Mouse (Mus musculus) heart, embryonic 16.5 days (tissue): ENCODE measurements around the gene Nos1. TPM values are rescaled to one million over a fixed set of nuclear protein-coding genes. Genes with fewer than 3 reads are reported as not detected.

Source experiments
- ATAC-seq: fragments of 200-750 bp; cut with Nextera tagmentation; replicated peaks from 2 replicates; pipeline ENCODE4 v1.8.0; 2017; ENCODE audit warnings: moderate number of reproducible peaks; ENCODE audit not compliant: insufficient read depth, low FRiP score; ENCODE audit errors: extremely low read depth
- H3K27ac ChIP-seq: fragments of 300-500 bp; sonication (generic); 2 replicates; pipeline ENCODE4 v1.5.1; 2014; ENCODE audit warnings: mild to moderate bottlenecking, low read length, control low read depth, moderate library complexity
- H3K27me3 ChIP-seq: fragments of 300-500 bp; sonication (generic); 2 replicates; pipeline ENCODE4 v1.6.1; 2014; ENCODE audit warnings: low read length, mixed read lengths; ENCODE audit not compliant: control insufficient read depth, insufficient read depth
- H3K36me3 ChIP-seq: fragments of 300-500 bp; sonication (generic); 2 replicates; pipeline ENCODE4 v1.6.1; 2014; ENCODE audit not compliant: control insufficient read depth, insufficient read depth
- H3K4me1 ChIP-seq: fragments of 300-500 bp; sonication (generic); 2 replicates; pipeline ENCODE4 v1.6.1; 2014; ENCODE audit warnings: low read length, mixed read lengths; ENCODE audit not compliant: control insufficient read depth, insufficient read depth
- H3K4me2 ChIP-seq: fragments of 300-500 bp; sonication (generic); 2 replicates; pipeline ENCODE4 v1.6.1; 2014; ENCODE audit warnings: low read depth, mild to moderate bottlenecking, control low read depth, low read length
- H3K4me3 ChIP-seq: fragments of 300-500 bp; sonication (generic); 2 replicates; pipeline ENCODE4 v1.5.1; 2014; ENCODE audit warnings: mild to moderate bottlenecking, control low read depth, low read length
- H3K9ac ChIP-seq: fragments of 300-500 bp; sonication (generic); 2 replicates; pipeline ENCODE4 v1.6.1; 2014; ENCODE audit warnings: low read length, control low read depth
- H3K9me3 ChIP-seq: fragments of 300-500 bp; sonication (generic); replicated peaks from 2 replicates; pipeline ENCODE4 v1.6.1; 2016; ENCODE audit warnings: low read length; ENCODE audit not compliant: control insufficient read depth
- WGBS: fragments of 180-500 bp; shearing (Covaris S2); extraction: QIAGEN DNeasy Blood & Tissue Kit; methylation state at CpG from one replicate; pipeline ENCODE4 v1.1.7; 2014; 5-methylcytosine and 5-hydroxymethylcytosine counted together
- polyA plus RNA-seq: library from polyadenylated mRNA; unstranded; fragments of >200 nt; fragmentation: Nextera tagmentation; extraction: Ambion mirVana; gene quantifications from 2 replicates; pipeline ENCODE4 v1.2.1, GENCODE M21; 2015

Gene Nos1
- polyA plus RNA-seq = 0.06 and 0.24 TPM in 2 replicates

DNA sequence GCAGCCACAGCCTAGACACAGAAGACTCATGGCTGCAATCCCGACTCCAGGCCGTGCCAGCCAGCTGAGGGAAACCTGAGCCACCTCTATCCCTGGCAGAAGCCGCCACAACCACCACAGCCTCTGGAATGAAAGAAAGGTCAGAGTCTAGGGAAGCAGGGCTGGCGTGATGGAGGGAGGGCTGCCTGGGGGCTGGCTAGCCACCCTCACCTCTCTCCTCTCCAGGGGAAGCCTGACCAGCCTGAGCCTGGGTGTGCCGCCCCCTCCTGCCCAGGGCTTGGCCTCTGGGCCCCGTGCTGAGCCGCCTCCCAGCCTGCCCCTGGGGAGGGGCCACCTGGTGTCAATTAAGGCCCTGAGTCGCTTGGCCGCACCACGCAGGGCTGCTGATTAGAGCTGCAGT lies at the start of gene Nos1:
Gene Nos1, plus strand, starts transcription at position 352 of the 400 bp plus-strand sequence.
- Histone ChIP-seq H3K4me3 (no peak within 1 kb of the TSS), H3K36me3 (no peaks in the 10 kb centered on the region), H3K4me2 (no peak within 1 kb of the TSS), H3K9me3 (no peaks in the 10 kb centered on the region; the same call in 1 of the 2 replicates), H3K27me3 (no peaks in the 10 kb centered on the region), H3K4me1 (no peaks in the 10 kb centered on the region), H3K9ac (no peak within 1 kb of the TSS), H3K27ac (no peak within 1 kb of the TSS)
- WGBS = 24% methylated on average over 10 of the region's 10 CpGs
- ATAC-seq = no peak

DNA sequence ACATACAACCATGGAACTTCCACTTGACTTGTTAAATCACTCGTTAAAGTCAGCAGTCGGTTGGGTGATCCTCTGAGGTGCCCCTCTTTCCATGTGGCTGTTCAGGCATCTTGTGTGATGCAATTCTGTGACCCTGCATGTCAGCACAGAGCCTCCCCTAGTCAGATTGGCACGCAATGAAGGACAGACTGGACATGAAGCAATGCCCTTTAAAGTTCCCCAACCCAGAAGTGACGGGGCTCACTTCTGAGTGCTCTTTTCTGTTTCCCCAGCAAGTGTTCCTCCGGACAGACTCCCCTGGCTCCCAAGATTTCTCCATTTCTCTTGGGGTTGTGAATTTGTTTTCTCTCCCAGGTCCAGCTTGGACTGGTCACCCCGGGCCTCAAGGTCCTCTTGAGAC lies 49.5 kb upstream of the Nos1 start:
- WGBS = 76% methylated on average over 6 of the region's 6 CpGs
- Histone ChIP-seq H3K9ac (no peak overlapping the region), H3K9me3 (no peaks in the 10 kb centered on the region), H3K4me2 (no peak overlapping the region), H3K36me3 (no peaks in the 10 kb centered on the region), H3K27me3 (no peaks in the 10 kb centered on the region), H3K27ac (no peak overlapping the region), H3K4me1 (no peaks in the 10 kb centered on the region), H3K4me3 (no peak overlapping the region)
- ATAC-seq = no peak

DNA sequence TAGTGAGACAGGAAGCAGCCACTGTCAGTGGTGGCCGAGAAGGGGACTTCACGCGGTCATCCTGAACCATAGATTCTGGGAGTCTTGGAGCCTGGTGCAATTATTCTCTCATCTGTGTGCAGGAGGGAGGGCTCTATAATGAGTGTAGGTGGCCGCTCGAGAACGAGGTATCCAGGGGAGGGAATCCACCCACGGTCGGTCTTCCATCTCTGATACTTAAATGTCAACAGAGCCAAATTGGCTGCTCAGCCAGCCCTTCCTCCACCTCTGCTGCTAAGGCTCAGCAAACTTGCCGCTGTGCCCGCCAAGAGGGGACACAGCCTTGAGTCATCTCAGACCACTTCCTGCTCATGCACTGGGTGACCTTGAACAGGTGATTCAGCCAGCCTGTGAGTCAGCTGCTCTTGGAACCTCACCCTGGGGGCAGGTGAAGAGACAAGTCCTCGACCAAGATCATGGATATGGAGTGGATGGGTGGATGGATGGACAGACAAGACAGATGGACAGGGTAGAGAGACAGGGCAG lies 36.1 kb upstream of the Nos1 start:
- no peak for ATAC-seq
- H3K27me3 ChIP-seq = no peaks in the 10 kb centered on the region
- WGBS = 51% methylated on average over 11 of the region's 11 CpGs

DNA sequence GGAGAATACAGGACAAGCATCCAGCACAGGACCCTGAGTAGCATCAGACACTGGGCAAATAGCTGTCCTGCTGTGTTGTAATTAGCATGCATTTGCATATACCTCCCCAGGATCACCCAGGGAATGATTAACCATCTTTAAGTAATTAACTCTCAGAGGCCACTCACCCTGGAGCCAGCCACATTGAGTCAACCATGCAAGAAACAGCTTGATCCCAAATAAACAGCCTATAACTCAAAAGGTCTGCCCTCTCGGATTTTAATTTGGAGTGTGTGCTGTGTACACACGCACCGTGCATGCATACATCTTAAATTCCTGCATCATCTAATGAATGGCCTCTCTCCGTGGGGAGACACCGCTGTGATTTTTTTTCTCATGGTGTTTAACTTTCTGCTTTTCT lies 31.5 kb upstream of the Nos1 start:
- ATAC-seq = no peak
- no peak overlapping the region for H3K9ac ChIP-seq
- H3K4me1 ChIP-seq = no peaks in the 10 kb centered on the region
- H3K27ac ChIP-seq = no peak overlapping the region
- no peaks in the 10 kb centered on the region for H3K27me3 ChIP-seq
- WGBS = 49% methylated on average over 5 of the region's 5 CpGs
- H3K4me3 ChIP-seq = no peak overlapping the region
- H3K4me2 ChIP-seq = no peak overlapping the region
- no peaks in the 10 kb centered on the region for H3K9me3 ChIP-seq
- H3K36me3 ChIP-seq = no peaks in the 10 kb centered on the region

More for the DNA sequence above, 36.1 kb upstream of the Nos1 start:
- H3K4me2 ChIP-seq = no peak overlapping the region
- no peaks in the 10 kb centered on the region for H3K36me3 ChIP-seq
- no peaks in the 10 kb centered on the region for H3K9me3 ChIP-seq
- no peak overlapping the region for H3K4me3 ChIP-seq
- no peak overlapping the region for H3K9ac ChIP-seq
- no peaks in the 10 kb centered on the region for H3K4me1 ChIP-seq
- H3K27ac ChIP-seq = no peak overlapping the region

DNA sequence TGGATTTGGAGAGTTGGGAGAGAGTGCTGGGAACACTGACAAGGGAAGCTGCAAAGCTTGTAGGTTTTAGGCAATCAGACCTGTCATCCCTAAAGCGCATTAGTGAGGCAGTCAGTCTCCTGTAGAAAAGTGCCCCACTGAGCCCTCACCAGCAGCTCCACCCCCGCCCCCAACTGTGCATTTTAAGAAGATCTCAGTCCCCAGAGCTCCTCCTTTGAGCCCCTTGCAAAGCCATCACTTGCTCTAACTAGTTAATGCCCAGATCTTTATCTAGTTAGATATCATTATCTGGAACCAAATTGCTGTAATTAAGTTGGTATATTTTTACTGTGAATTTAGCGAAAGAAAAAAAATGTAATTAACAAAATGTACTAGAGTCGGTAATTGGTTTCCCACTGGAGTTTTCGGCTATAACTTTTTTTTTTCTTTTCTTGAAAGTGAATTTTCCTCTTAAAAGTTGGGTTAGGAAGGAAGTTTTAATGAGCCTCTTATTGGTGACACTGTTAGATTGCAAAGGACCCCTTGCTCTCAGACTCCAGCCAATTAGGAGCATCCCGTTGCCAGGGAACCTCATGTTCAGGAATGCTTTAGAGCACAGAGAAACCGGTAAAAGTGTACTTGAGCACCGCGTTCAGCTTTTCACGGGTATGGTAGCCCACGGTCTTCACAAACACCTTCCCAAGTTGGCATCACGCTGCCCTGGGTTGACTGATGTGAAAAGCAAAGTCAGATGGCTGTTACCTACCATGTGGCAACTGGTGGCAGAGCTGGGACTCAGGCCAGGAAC lies 22.9 kb upstream of the Nos1 start:
- ATAC-seq = no peak
- WGBS = 30% methylated on average over 12 of the region's 12 CpGs

DNA sequence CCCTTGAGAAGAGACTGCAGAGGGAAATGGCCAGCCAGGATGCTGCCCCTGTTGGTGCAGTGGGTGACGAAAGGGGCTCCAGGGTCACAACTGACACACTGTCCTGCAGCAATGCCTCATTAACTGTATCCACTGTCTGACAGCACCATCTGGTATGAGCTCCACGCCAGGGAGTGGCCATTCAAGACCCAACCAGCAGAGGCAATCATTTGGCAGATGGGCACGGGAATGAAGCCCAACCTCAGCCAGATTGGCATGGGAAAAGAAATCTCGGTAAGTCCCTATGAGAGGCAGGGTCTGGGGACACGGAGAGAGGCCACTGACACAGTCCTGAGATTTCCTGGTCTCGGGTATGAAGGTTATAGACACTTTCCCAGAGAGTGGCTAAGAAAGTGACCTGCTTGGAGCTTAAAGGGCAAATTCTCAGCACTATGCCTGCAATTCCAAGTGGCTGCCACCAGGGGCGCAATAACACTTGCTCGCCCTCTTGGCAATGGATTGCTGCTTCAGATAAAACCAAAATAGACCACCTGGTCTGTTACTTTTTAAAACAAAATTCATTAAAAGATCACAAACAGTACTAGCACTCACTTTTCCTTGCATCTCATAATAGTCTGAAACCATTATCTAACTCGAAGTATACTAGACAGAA lies 19.5 kb upstream of the Nos1 start:
- Histone ChIP-seq H3K4me3 (no peak overlapping the region), H3K27ac (no peak overlapping the region), H3K36me3 (no peaks in the 10 kb centered on the region), H3K9me3 (peaks cover 4% of the 10 kb centered on the region), H3K27me3 (no peaks in the 10 kb centered on the region), H3K9ac (no peak overlapping the region), H3K4me1 (no peaks in the 10 kb centered on the region), H3K4me2 (no peak overlapping the region)
- WGBS = 68% methylated on average over 9 of the region's 9 CpGs
- ATAC-seq = no peak

More for the DNA sequence above, 22.9 kb upstream of the Nos1 start:
- Histone ChIP-seq H3K4me3 (no peak overlapping the region), H3K9ac (no peak overlapping the region), H3K27ac (no peak overlapping the region), H3K36me3 (no peaks in the 10 kb centered on the region), H3K4me2 (no peak overlapping the region), H3K27me3 (no peaks in the 10 kb centered on the region), H3K4me1 (no peaks in the 10 kb centered on the region), H3K9me3 (peaks cover 4% of the 10 kb centered on the region)

DNA sequence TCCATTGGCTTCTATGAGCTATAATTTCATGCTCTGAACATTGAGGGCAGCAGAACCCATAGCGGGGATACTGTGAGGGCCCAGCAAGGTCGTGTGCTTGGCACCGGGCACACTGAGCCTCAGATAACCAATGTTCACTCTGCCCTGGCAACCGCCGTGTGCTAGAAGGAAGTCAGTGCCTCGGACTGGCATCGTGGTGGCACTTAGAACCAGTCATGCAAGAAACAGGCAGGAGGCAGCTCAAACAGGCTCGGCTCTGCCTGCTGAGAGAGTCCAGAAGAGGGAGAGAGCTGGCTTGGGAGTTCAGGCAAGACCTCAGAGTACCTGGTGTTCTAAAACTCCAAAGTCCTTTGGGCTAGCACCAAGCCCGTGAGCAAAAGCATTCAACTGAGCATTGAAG lies 16.3 kb upstream of the Nos1 start:
- Histone ChIP-seq H3K9ac (no peak overlapping the region), H3K36me3 (no peaks in the 10 kb centered on the region), H3K4me3 (no peak overlapping the region), H3K27me3 (no peaks in the 10 kb centered on the region), H3K4me2 (no peak overlapping the region), H3K4me1 (no peaks in the 10 kb centered on the region), H3K27ac (no peak overlapping the region), H3K9me3 (peaks cover 4% of the 10 kb centered on the region)
- WGBS = 80% methylated on average over 9 of the region's 9 CpGs
- no peak for ATAC-seq

DNA sequence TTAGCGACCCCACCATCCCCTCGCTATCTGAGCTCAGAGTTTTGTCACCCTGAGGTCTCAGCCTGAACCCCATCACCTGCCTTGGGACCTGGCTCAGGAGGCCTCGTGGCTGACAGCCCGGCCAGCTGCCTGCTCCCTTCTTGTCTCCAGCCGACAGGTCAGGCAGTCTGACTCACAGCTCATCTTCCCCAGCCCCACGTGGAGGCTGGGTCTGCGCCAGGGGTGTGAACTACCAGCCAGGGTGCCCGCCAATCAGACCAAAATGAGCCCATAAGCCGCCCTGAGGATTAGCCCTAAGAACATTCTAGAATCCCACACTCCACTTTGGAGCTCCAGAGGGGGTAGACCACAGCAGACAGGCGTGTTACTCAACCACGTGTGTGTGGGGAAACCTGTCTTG lies 1.7 kb upstream of the Nos1 start:
- Histone ChIP-seq H3K27ac (no peak overlapping the region), H3K9me3 (no peaks in the 10 kb centered on the region), H3K4me1 (no peaks in the 10 kb centered on the region), H3K27me3 (no peaks in the 10 kb centered on the region), H3K4me2 (no peak overlapping the region), H3K36me3 (no peaks in the 10 kb centered on the region), H3K9ac (no peak overlapping the region), H3K4me3 (no peak overlapping the region)
- no peak for ATAC-seq
- 53% methylated on average over 11 of the region's 11 CpGs for WGBS

DNA sequence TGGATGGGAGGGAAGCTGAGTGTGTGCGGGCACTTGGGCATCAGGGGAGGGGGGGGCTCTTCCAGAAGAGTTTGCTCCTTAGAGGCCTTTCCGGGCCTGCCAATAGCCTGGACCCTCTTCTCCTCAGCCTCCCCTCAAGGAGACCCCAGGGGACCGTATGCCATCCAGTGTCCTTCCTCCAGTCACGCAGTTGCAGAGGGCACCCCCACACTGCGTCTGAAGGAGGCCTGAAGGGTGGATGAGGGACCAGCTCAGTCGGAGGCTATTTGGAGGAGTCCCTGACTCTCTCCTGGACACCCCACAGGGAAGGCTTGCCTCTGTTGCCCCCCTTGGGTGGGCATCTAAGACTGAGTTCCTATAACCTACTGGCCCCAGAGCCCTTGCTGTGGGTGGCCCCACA lies 346 bp downstream of the Nos1 start:
- 69% methylated on average over 6 of the region's 6 CpGs for WGBS
- Histone ChIP-seq H3K4me2 (no peak overlapping the region), H3K9ac (no peak overlapping the region), H3K9me3 (no peaks in the 10 kb centered on the region; the same call in 1 of the 2 replicates), H3K4me1 (no peaks in the 10 kb centered on the region), H3K27me3 (no peaks in the 10 kb centered on the region), H3K4me3 (no peak overlapping the region), H3K27ac (no peak overlapping the region), H3K36me3 (no peaks in the 10 kb centered on the region)
- ATAC-seq = no peak; the same call in 1 of the 2 replicates
